Mouse (Mus musculus) liver, embryonic 14.5 days (tissue): ENCODE data around the gene Rbm14. TPM values are rescaled to one million over a fixed set of nuclear protein-coding genes. Genes with fewer than 3 reads are reported as not detected.
A peak's percentile ranks its signal among the peaks of the same experiment; 100 is the strongest.

Source experiments
- ATAC-seq: fragments of 200-750 bp; cut with Nextera tagmentation; 2 replicates; pipeline ENCODE4 v1.8.0; 2017; ENCODE audit warnings: moderate number of reproducible peaks, mild to moderate bottlenecking, moderate library complexity; ENCODE audit not compliant: insufficient read depth
- DNase-seq, 3 experiments: peaks; one replicate each; pipeline ENCODE4 v3.0.0-alpha.2; 2012 to 2013; ENCODE audit warnings: low read depth in 3 of 3, low spot score in 3 of 3
- H3K27ac ChIP-seq: fragments of 300-500 bp; sonication (generic); 2 replicates; pipeline ENCODE4 v1.5.1; 2014; ENCODE audit warnings: moderate library complexity, mild to moderate bottlenecking, control low read depth, inconsistent platforms
- H3K27me3 ChIP-seq: fragments of 300-500 bp; sonication (generic); 2 replicates; pipeline ENCODE4 v1.6.1; 2014; ENCODE audit warnings: mild to moderate bottlenecking, low read length, moderate library complexity; ENCODE audit not compliant: control insufficient read depth, insufficient read depth
- H3K36me3 ChIP-seq: fragments of 300-500 bp; sonication (generic); replicated peaks from 2 replicates; pipeline ENCODE4 v1.6.1; 2014; ENCODE audit warnings: low read depth; ENCODE audit not compliant: control insufficient read depth, insufficient read depth
- H3K4me1 ChIP-seq, 2 experiments: fragments of 200-500 bp in 1 of 2; fragments of 300-500 bp in 1 of 2; sonication (generic) in 1 of 2; replicated peaks; 2 replicates each; pipeline ENCODE4 v1.6.1; 2012 to 2014; ENCODE audit warnings: antibody characterized with exemption in 1 of 2, inconsistent platforms in 1 of 2, low read length in 1 of 2; ENCODE audit not compliant: control insufficient read depth in 2 of 2, insufficient read depth in 2 of 2
- H3K4me2 ChIP-seq: fragments of 300-500 bp; sonication (generic); 2 replicates; pipeline ENCODE4 v1.6.1; 2014; ENCODE audit warnings: low read depth, mild to moderate bottlenecking, control low read depth, moderate library complexity
- H3K4me3 ChIP-seq, 2 experiments: fragments of 200-500 bp in 1 of 2; fragments of 300-500 bp in 1 of 2; sonication (generic) in 1 of 2; 2 replicates each; pipeline ENCODE4 v1.5.1; 2012 to 2014; ENCODE audit warnings: low read depth in 2 of 2, low read length in 2 of 2, mild to moderate bottlenecking in 2 of 2, control low read depth in 1 of 2, inconsistent platforms in 1 of 2, moderate library complexity in 1 of 2; ENCODE audit not compliant: insufficient read depth in 1 of 2
- H3K9ac ChIP-seq: fragments of 300-500 bp; sonication (generic); replicated peaks from 2 replicates; pipeline ENCODE4 v1.6.1; 2014; ENCODE audit warnings: mild to moderate bottlenecking, control low read depth, moderate library complexity
- H3K9me3 ChIP-seq: fragments of 300-500 bp; sonication (generic); 2 replicates; pipeline ENCODE4 v1.6.1; 2016; ENCODE audit warnings: low read length, mixed read lengths; ENCODE audit not compliant: control insufficient read depth
- CTCF ChIP-seq: IDR thresholded peaks from 2 replicates; pipeline ENCODE4 v1.5.1; 2016; ENCODE audit warnings: antibody characterized with exemption, low read depth, control low read depth
- EP300 ChIP-seq: IDR thresholded peaks from 2 replicates; pipeline ENCODE4 v1.6.1; 2016; ENCODE audit warnings: antibody characterized with exemption, low read depth
- WGBS: fragments of 180-500 bp; shearing (Covaris S2); extraction: QIAGEN DNeasy Blood & Tissue Kit; methylation state at CpG from one replicate; pipeline ENCODE4 v1.1.7; 2014; ENCODE audit not compliant: insufficient replicate concordance; 5-methylcytosine and 5-hydroxymethylcytosine counted together
- polyA plus RNA-seq, 2 experiments: library from polyadenylated mRNA; depleted of rRNA in 1 of 2; stranded (reverse) in 1 of 2; unstranded in 1 of 2; fragments of >200 nt; fragmentation: Nextera tagmentation in 1 of 2; extraction: Ambion mirVana in 1 of 2; gene quantifications; 2 replicates each; pipeline versions ENCODE4 v1.2.1 to v1.2.3; 2012 to 2014

Gene Rbm14
- polyA plus RNA-seq, 2 experiments, result 23.9 to 30.3 TPM

DNA sequence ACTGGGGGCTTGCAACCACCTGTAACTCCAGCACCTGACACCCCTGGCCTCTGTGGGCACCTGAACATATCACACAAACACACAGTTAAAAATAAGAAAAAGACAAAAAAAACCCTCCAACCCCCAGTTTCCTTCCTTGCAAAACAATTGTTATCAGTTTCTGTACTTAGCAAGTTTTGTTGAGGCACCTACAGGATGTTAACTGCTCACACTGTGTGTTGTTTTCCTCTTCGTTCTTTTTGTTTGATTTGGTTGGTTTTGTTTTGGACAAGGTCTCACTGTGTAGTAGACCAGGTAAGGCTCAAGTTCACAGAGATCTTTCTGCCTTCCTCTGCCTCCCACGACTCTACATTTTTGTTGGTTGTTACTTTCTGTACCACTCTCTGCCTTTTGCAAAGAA lies 31.2 kb upstream of the Rbm14 start:
- ATAC-seq, result no peak
- no peak overlapping the region for H3K4me2 ChIP-seq
- H3K9ac ChIP-seq, result no peak overlapping the region
- no peak overlapping the region for H3K27ac ChIP-seq
- WGBS, result 39% methylated on average over 2 of the region's 2 CpGs
- no peak for DNase-seq
- peaks cover 13 to 15% of the 10 kb centered on the region in 2 experiments for H3K4me1 ChIP-seq
- no peak overlapping the region for H3K4me3 ChIP-seq
- TF ChIP-seq CTCF (no peak), EP300 (no peak)
- peaks cover 21% of the 10 kb centered on the region for H3K27me3 ChIP-seq
- no peaks in the 10 kb centered on the region for H3K36me3 ChIP-seq
- no peaks in the 10 kb centered on the region for H3K9me3 ChIP-seq

DNA sequence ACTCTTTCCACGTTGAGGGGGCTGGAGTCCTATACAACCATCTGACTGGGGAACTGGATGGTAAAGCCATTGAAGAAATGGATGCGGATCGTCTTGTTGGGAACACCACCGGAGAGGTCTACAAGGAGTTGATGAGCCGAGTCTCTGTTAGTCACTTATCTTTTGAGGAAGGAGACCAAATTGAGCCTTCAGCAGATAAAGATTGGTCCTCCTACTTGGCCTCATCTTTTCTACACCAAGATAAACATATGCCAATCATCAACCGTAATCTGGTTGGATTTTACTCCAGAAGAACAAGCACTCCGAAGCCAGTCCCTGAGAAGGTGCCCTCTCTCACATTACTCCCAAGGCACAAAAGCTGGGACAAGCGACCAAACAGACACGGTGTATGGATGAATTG lies 29.4 kb upstream of the Rbm14 start:
- 52% methylated on average over 9 of the region's 9 CpGs for WGBS
- no peak for ATAC-seq

DNA sequence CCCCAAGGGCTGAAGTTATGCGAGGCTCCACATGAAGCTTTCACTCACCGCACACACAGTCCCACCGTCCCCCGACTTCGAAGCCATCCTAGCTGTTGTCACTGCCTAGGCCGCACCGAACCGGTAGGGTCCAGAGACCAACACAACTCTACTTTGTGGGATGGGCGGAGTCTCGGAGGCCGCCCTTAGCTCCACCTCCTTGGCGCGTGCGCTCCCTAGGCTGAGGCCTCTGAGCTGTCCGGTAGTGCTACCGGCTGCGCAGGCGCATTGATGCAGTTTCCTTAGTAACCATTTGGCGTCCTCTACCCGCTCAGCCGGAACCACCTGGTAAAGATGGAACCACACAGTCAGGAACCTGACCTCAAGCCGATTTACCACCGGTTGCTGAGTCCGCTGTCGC lies 27.7 kb upstream of the Rbm14 start, which contains the start of the genes Ccs and Ccdc87:
TSS of gene Ccs (minus strand) at position 184 of the 400 bp plus-strand sequence.
TSS of gene Ccdc87 (plus strand) at position 218 of the 400 bp plus-strand sequence.
- peaks cover 13 to 15% of the 10 kb centered on the region in 2 experiments for H3K4me1 ChIP-seq
- no peaks in the 10 kb centered on the region for H3K9me3 ChIP-seq
- ATAC-seq, result peak; percentile 97
- peak within 1 kb of the TSS; percentile 69 for H3K4me2 ChIP-seq
- no peaks in the 10 kb centered on the region for H3K36me3 ChIP-seq
- H3K27me3 ChIP-seq, result peaks cover 21% of the 10 kb centered on the region
- peak; percentile 92 to 93 (median 93) for DNase-seq
- WGBS, result 1% methylated on average over 25 of the region's 25 CpGs
- H3K9ac ChIP-seq, result peak within 1 kb of the TSS; percentile 84
- H3K4me3 ChIP-seq, result peak within 1 kb of the TSS; percentile 72 to 80
- peak within 1 kb of the TSS; percentile 64 for H3K27ac ChIP-seq
- peak; percentile 43; the same call in 1 of the 2 replicates for TF ChIP-seq CTCF
- no peak for TF ChIP-seq EP300

More for the DNA sequence above, 29.4 kb upstream of the Rbm14 start:
- H3K27ac ChIP-seq, result no peak overlapping the region
- H3K4me1 ChIP-seq, result peaks cover 13 to 15% of the 10 kb centered on the region in 2 experiments
- no peak for DNase-seq
- TF ChIP-seq EP300 (no peak), CTCF (no peak)
- no peak overlapping the region for H3K9ac ChIP-seq
- no peaks in the 10 kb centered on the region for H3K36me3 ChIP-seq
- H3K9me3 ChIP-seq, result no peaks in the 10 kb centered on the region
- no peak overlapping the region for H3K4me2 ChIP-seq
- H3K27me3 ChIP-seq, result peaks cover 21% of the 10 kb centered on the region
- no peak overlapping the region for H3K4me3 ChIP-seq

DNA sequence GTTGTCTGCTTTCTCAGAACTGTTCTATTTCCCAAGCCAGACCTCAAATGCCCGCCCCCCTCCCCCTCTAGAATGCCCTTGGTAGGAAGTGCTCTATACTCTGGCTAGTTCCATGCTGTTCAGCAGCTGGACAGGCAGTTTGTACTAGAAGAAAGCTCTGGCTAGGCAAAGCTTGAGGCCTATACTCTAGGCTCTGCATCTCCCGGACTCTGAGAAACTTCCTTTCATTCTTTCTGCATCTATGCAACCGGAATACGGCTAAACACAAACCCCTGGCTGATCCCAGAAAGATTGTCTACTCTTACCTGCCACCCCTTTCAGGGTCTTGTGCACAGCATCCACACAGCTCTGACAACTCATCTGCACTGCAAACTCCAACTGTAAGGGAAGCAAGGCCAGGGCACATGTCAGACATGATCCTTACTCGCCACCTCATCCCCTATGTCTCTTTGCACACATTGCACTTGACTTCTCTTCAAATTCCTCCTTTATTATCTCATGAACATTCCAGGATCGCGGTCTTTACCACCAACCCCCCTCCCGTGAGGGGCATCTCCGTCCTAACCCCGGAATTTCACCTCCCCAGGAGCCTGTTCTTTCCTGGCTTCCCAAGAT lies 27.2 kb upstream of the Rbm14 start:
- Histone ChIP-seq H3K9ac (peak overlapping the region; percentile 84), H3K4me1 (peaks cover 13 to 15% of the 10 kb centered on the region in 2 experiments), H3K27me3 (peaks cover 21% of the 10 kb centered on the region), H3K27ac (peak overlapping the region; percentile 64), H3K4me2 (peak overlapping the region; percentile 69), H3K9me3 (no peaks in the 10 kb centered on the region), H3K4me3 (peak overlapping the region; percentile 72 to 80), H3K36me3 (no peaks in the 10 kb centered on the region)
- no peak for TF ChIP-seq CTCF
- TF ChIP-seq EP300, result no peak
- ATAC-seq, result peak; percentile 49
- whole genome bisulfite sequencing, result 29% methylated on average over 10 of the region's 10 CpGs
- no peak for DNase-seq

DNA sequence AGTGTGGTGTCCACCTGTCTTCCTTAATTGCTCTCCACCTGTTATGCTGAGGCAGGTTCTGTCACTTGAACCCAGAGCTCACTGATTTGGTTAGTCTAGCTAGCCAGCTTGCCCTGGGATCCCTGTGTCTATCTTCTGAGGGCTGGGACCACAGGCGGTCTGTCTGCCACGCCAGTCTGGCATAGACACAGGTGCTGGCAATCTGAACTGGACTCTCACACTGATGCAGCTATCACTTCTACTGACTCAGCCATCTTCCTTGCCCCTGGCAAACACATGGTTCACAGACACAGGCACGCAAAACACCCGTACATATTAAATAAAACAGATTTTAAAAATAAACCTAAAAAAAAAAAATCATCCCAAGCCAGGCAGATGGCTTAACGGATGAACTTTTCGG lies 25.6 kb upstream of the Rbm14 start:
- H3K27ac ChIP-seq, result no peak overlapping the region
- H3K36me3 ChIP-seq, result no peaks in the 10 kb centered on the region
- H3K4me3 ChIP-seq, result no peak overlapping the region
- DNase-seq (no peak), ATAC-seq (no peak)
- peaks cover 21% of the 10 kb centered on the region for H3K27me3 ChIP-seq
- TF ChIP-seq CTCF (no peak), EP300 (no peak)
- 84% methylated on average over 6 of the region's 6 CpGs for WGBS
- H3K4me2 ChIP-seq, result no peak overlapping the region
- H3K9me3 ChIP-seq, result no peaks in the 10 kb centered on the region
- no peak overlapping the region for H3K9ac ChIP-seq
- H3K4me1 ChIP-seq, result peaks cover 13 to 15% of the 10 kb centered on the region in 2 experiments
